ENCODE assay signal across 32 mouse cellular contexts in genomic region chr2:49768916-49769315, GRCm38 (mm10). TPM values are rescaled to one million over a fixed set of nuclear protein-coding genes. Genes with fewer than 3 reads are reported as not detected.
A peak's percentile ranks its signal among the peaks of the same experiment; 100 is the strongest.
DNase-seq lines count a peak whose midpoint lies in the region; ATAC-seq and TF ChIP-seq lines count a peak whose summit lies in the region.
"Had no signal": no experiment of that assay in that cellular context is flagged by ENCODE, and none has a peak within 500 bp of the region (broad histone marks: within the 10 kb centered on the region; RNA-seq: fewer than 3 reads in every experiment).

No protein-coding gene starts in this region.

- no peak for TF ChIP-seq EP300 in stomach, postnatal 0 days (optimal IDR thresholded peaks at IDR 0.05)

- WGBS in kidney, adult 2 months, result 54% methylated on average over 2 of the region's 2 CpGs
- 48% methylated on average over 2 of the region's 2 CpGs for WGBS in kidney, embryonic 16.5 days
- WGBS in stomach, postnatal 0 days, result 54% methylated on average over 2 of the region's 2 CpGs
- 82% methylated on average over 2 of the region's 2 CpGs for WGBS in hindbrain, embryonic 13.5 days
- WGBS in midbrain, postnatal 0 days, result 62% methylated on average over 2 of the region's 2 CpGs

- H3K4me1 ChIP-seq in kidney, adult 2 months (ENCODE audit: control insufficient read depth, insufficient read depth, low read length), result peaks cover 9% of the 10 kb centered on the region
- peaks cover 37% of the 10 kb centered on the region for H3K4me1 ChIP-seq in kidney, embryonic 16.5 days (ENCODE audit: insufficient read depth, low read length)
- no peaks in the 10 kb centered on the region; the same call in 1 of the 2 replicates for H3K4me1 ChIP-seq in stomach, postnatal 0 days (replicated peaks; ENCODE audit: control insufficient read depth, insufficient read depth)
- no peaks in the 10 kb centered on the region for H3K4me1 ChIP-seq in hindbrain, embryonic 13.5 days (replicated peaks)
- no peaks in the 10 kb centered on the region for H3K4me1 ChIP-seq in midbrain, postnatal 0 days (ENCODE audit: insufficient read depth, low read length)
- H3K4me1 ChIP-seq: embryonic facial prominence, embryonic 15.5 days; forebrain, embryonic 13.5 days; limb, embryonic 10.5 days; limb, embryonic 15.5 days had no signal

- H3K27ac ChIP-seq in kidney, adult 2 months (ENCODE audit: insufficient read depth, low read depth, low read length), result peak overlapping the region; percentile 56; the same call in 1 of the 2 replicates
- peak overlapping the region; percentile 82 for H3K27ac ChIP-seq in kidney, embryonic 16.5 days (ENCODE audit: low read length)
- H3K27ac ChIP-seq in stomach, postnatal 0 days (replicated peaks), result peak overlapping the region; percentile 59
- no peak overlapping the region for H3K27ac ChIP-seq in hindbrain, embryonic 13.5 days
- no peak overlapping the region for H3K27ac ChIP-seq in midbrain, postnatal 0 days (ENCODE audit: low read depth, low read length)
- H3K27ac ChIP-seq: embryonic facial prominence, embryonic 10.5 days; embryonic facial prominence, embryonic 15.5 days; forebrain, embryonic 13.5 days; hindbrain, embryonic 12.5 days; limb, embryonic 10.5 days; limb, embryonic 15.5 days; liver, embryonic 13.5 days; macrophage; midbrain, embryonic 15.5 days had no signal

- TF ChIP-seq POLR2A in kidney, adult 2 months (IDR thresholded peaks at IDR 0.05; ENCODE audit: low read depth, low read length), result no peak

- intact Hi-C loops in left cerebral cortex, postnatal 10 days (cut with DNase I), result loop anchor here (10.0 kb wide), 1 partner anchor 296 kb away; the partner anchor contains the start of gene Lypd6

- H3K36me3 ChIP-seq in kidney, adult 2 months (ENCODE audit: control insufficient read depth, insufficient read depth, low read length), result no peaks in the 10 kb centered on the region
- H3K36me3 ChIP-seq in kidney, embryonic 16.5 days (ENCODE audit: insufficient read depth, low read length), result no peaks in the 10 kb centered on the region
- H3K36me3 ChIP-seq in stomach, postnatal 0 days (ENCODE audit: control insufficient read depth, insufficient read depth, low read length), result no peaks in the 10 kb centered on the region
- H3K36me3 ChIP-seq in hindbrain, embryonic 13.5 days, result peaks cover 51% of the 10 kb centered on the region
- H3K36me3 ChIP-seq in midbrain, postnatal 0 days (ENCODE audit: insufficient read depth, low read length), result peaks cover 36% of the 10 kb centered on the region
- H3K36me3 ChIP-seq: embryonic facial prominence, embryonic 15.5 days; liver, embryonic 13.5 days had no signal

- H3K9ac ChIP-seq in kidney, embryonic 16.5 days (replicated peaks; ENCODE audit: low read length), result no peak overlapping the region
- H3K9ac ChIP-seq in stomach, postnatal 0 days (ENCODE audit: low read length), result no peak overlapping the region
- H3K9ac ChIP-seq in hindbrain, embryonic 13.5 days, result no peak overlapping the region
- H3K9ac ChIP-seq in midbrain, postnatal 0 days (replicated peaks; ENCODE audit: low read length, poor library complexity, severe bottlenecking), result no peak overlapping the region
- H3K9ac ChIP-seq: embryonic facial prominence, embryonic 15.5 days; forebrain, embryonic 13.5 days; hindbrain, embryonic 12.5 days; limb, embryonic 15.5 days; liver, embryonic 13.5 days; midbrain, embryonic 15.5 days had no signal

- peak; percentile 77 for DNase-seq in kidney, adult 2 months
- peak; percentile 60 to 65 for DNase-seq in kidney, postnatal 36 days
- no peak for DNase-seq in stomach, postnatal 0 days (ENCODE audit: low spot score)
- no peak for DNase-seq in left cerebral cortex, postnatal 10 days (ENCODE audit: extremely low spot score in 1 of 2, low spot score in 2 of 2)
- DNase-seq in midbrain, postnatal 0 days (ENCODE audit: low spot score), result no peak
- DNase-seq: adrenal gland, adult 2 months; adrenal gland, postnatal 36 days; cerebellum, adult 18-20 months; cerebellum, postnatal 14 days; gastrocnemius, postnatal 25 days; heart, adult 18-20 months; heart, postnatal 36 days; liver, embryonic 13.5 days; lung, adult 18-20 months; right cerebral cortex, adult 18-20 months; right cerebral cortex, postnatal 4 days; thymus, postnatal 14 days had no signal

- H3K27me3 ChIP-seq in kidney, adult 2 months (replicated peaks; ENCODE audit: control insufficient read depth, insufficient read depth, low read length), result no peaks in the 10 kb centered on the region
- H3K27me3 ChIP-seq in kidney, embryonic 16.5 days (ENCODE audit: insufficient read depth, low read length), result no peaks in the 10 kb centered on the region
- no peaks in the 10 kb centered on the region for H3K27me3 ChIP-seq in stomach, postnatal 0 days (ENCODE audit: control insufficient read depth, insufficient read depth, low read length)
- no peaks in the 10 kb centered on the region for H3K27me3 ChIP-seq in hindbrain, embryonic 13.5 days
- H3K27me3 ChIP-seq in midbrain, postnatal 0 days (ENCODE audit: insufficient read depth, low read length), result no peaks in the 10 kb centered on the region
- H3K27me3 ChIP-seq: embryonic facial prominence, embryonic 15.5 days; forebrain, embryonic 13.5 days; hindbrain, embryonic 12.5 days; limb, embryonic 15.5 days; liver, embryonic 13.5 days; midbrain, embryonic 15.5 days had no signal

- no peak overlapping the region for H3K4me3 ChIP-seq in kidney, adult 2 months (ENCODE audit: insufficient read depth, low read depth, low read length)
- no peak overlapping the region for H3K4me3 ChIP-seq in kidney, embryonic 16.5 days (ENCODE audit: low read length)
- no peak overlapping the region for H3K4me3 ChIP-seq in stomach, postnatal 0 days (ENCODE audit: low read depth, low read length)
- no peak overlapping the region for H3K4me3 ChIP-seq in hindbrain, embryonic 13.5 days
- H3K4me3 ChIP-seq in midbrain, postnatal 0 days (ENCODE audit: low read depth, low read length), result no peak overlapping the region
- H3K4me3 ChIP-seq: embryonic facial prominence, embryonic 10.5 days; embryonic facial prominence, embryonic 15.5 days; forebrain, embryonic 13.5 days; hindbrain, embryonic 12.5 days; limb, embryonic 10.5 days; limb, embryonic 15.5 days; liver, embryonic 13.5 days; midbrain, embryonic 15.5 days had no signal

- no peak overlapping the region for H3K4me2 ChIP-seq in kidney, embryonic 16.5 days (replicated peaks; ENCODE audit: low read depth, low read length)
- no peak overlapping the region for H3K4me2 ChIP-seq in stomach, postnatal 0 days (replicated peaks; ENCODE audit: low read depth)
- H3K4me2 ChIP-seq in hindbrain, embryonic 13.5 days, result no peak overlapping the region
- no peak overlapping the region for H3K4me2 ChIP-seq in midbrain, postnatal 0 days (ENCODE audit: low read depth, low read length, poor library complexity, severe bottlenecking)
- H3K4me2 ChIP-seq: embryonic facial prominence, embryonic 15.5 days; forebrain, embryonic 13.5 days; heart, embryonic 11.5 days; hindbrain, embryonic 12.5 days; limb, embryonic 15.5 days; liver, embryonic 13.5 days; midbrain, embryonic 15.5 days had no signal

- peak; percentile 41; the same call in 1 of the 2 replicates for ATAC-seq in kidney, embryonic 16.5 days (ENCODE audit: low FRiP score, low TSS enrichment)
- peak; percentile 11; the same call in 1 of the 2 replicates for ATAC-seq in stomach, postnatal 0 days (ENCODE audit: low FRiP score, low TSS enrichment)
- ATAC-seq in hindbrain, embryonic 13.5 days (ENCODE audit: low FRiP score), result no peak
- no peak for ATAC-seq in midbrain, postnatal 0 days (ENCODE audit: low FRiP score)
- ATAC-seq: CD4-positive, CD25-positive, alpha-beta regulatory T cell, adult 4 months; forebrain, embryonic 13.5 days; intestine, postnatal 0 days; lung, postnatal 0 days; midbrain, embryonic 15.5 days had no signal

- no peaks in the 10 kb centered on the region for H3K9me3 ChIP-seq in kidney, embryonic 16.5 days (ENCODE audit: low read length)
- H3K9me3 ChIP-seq in stomach, postnatal 0 days (ENCODE audit: control insufficient read depth, low read length), result no peaks in the 10 kb centered on the region
- H3K9me3 ChIP-seq in hindbrain, embryonic 13.5 days, result no peaks in the 10 kb centered on the region
- H3K9me3 ChIP-seq in midbrain, postnatal 0 days (ENCODE audit: low read length), result no peaks in the 10 kb centered on the region
- H3K9me3 ChIP-seq: embryonic facial prominence, embryonic 10.5 days; embryonic facial prominence, embryonic 15.5 days; forebrain, embryonic 13.5 days; hindbrain, embryonic 12.5 days; limb, embryonic 10.5 days; limb, embryonic 15.5 days; liver, embryonic 13.5 days; midbrain, embryonic 15.5 days had no signal

- no peak for TF ChIP-seq CTCF in kidney, adult 2 months (conservative IDR thresholded peaks at IDR 0.05; ENCODE audit: insufficient read depth, insufficient read length, low read depth, low read length)
- no peak for TF ChIP-seq CTCF in stomach, postnatal 0 days (IDR thresholded peaks at IDR 0.05; ENCODE audit: low read depth)
- TF ChIP-seq CTCF in midbrain, postnatal 0 days (IDR thresholded peaks at IDR 0.05), result no peak

RNA-seq across cellular contexts. Expression of gene Lypd6b, which starts 18.6 kb away (rescaled TPM):
- 1.5 and 1.9 TPM in 2 replicates for polyA plus RNA-seq in kidney, adult 2 months (2012; rRNA removed)
- polyA plus RNA-seq in kidney, embryonic 16.5 days (2015; fragmentation: Nextera tagmentation; extraction: Ambion mirVana), result 11.7 and 12.3 TPM in 2 replicates
- polyA plus RNA-seq in stomach, postnatal 0 days (2015; fragmentation: Nextera tagmentation; extraction: Ambion mirVana), result 31.2 and 31.8 TPM in 2 replicates
- 10 to 100 TPM; 18.3 to 20.5 TPM for total RNA-seq in left cerebral cortex, postnatal 10 days (2021)
- polyA plus RNA-seq in hindbrain, embryonic 13.5 days (2015; fragmentation: Nextera tagmentation; extraction: Ambion mirVana), result 4.4 and 5.0 TPM in 2 replicates
- 18.6 and 22.5 TPM in 2 replicates for total RNA-seq in midbrain, postnatal 0 days (2014; rRNA removed)
- polyA plus RNA-seq in midbrain, postnatal 0 days (2015; fragmentation: Nextera tagmentation; extraction: Ambion mirVana), result 28.1 and 31.1 TPM in 2 replicates
- total RNA-seq: gastrocnemius, adult 18-20 months; gastrocnemius, postnatal 25 days; heart, postnatal 36 days had no signal
- polyA plus RNA-seq: liver, embryonic 13.5 days; macrophage had no signal

Comparison
In these comparisons a context has a peak if more than half of its experiments do, and no peak if none do; other contexts are left out.
1. DNase-seq: peak in kidney, adult 2 months (single experiment) and kidney, postnatal 36 days (2 of 2); none in stomach, postnatal 0 days (single experiment), left cerebral cortex, postnatal 10 days (0 of 2) and midbrain, postnatal 0 days (single experiment).
2. H3K27ac ChIP-seq: peak in kidney, adult 2 months (single experiment), kidney, embryonic 16.5 days (single experiment) and stomach, postnatal 0 days (single experiment); none in hindbrain, embryonic 13.5 days (single experiment) and midbrain, postnatal 0 days (single experiment).
3. ATAC-seq: peak in kidney, embryonic 16.5 days (single experiment) and stomach, postnatal 0 days (single experiment); none in hindbrain, embryonic 13.5 days (single experiment) and midbrain, postnatal 0 days (single experiment).